Mouse (Mus musculus) embryonic fibroblast, embryonic 13.5 days (primary cell): ENCODE results near the gene Gpr34.

Experiments
- CTCF ChIP-seq: IDR thresholded peaks from 2 replicates; pipeline ENCODE4 v1.5.1; 2011; ENCODE audit warnings: mild to moderate bottlenecking, control low read depth, low read length, moderate library complexity, borderline replicate concordance; ENCODE audit not compliant: insufficient read depth
- POLR2A ChIP-seq: IDR thresholded peaks from 2 replicates; pipeline ENCODE4 v1.6.1; 2011; ENCODE audit warnings: low read depth, mild to moderate bottlenecking, control low read depth, low read length, moderate library complexity

DNA sequence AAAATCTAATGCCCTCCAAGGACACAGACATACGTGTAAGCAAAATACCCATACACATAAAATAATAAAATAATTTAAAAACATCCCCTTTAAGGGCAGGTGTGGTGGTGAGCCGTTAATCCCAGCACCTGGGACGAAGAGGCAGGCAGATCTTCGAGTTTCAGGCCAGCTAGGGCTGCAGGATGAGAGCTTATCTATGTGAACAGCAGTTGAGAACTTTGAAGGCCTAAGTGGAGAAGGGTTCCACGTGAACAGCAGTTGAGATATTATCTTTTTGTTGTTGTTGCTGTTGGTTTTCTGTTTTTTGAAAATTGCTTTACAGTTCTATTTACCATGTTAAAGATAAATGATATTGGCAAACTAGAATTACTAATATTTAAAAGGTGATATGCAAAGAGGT is 37.0 kb downstream of the Gpr34 start:
- TF ChIP-seq CTCF (no peak), POLR2A (no peak)
